Mouse (Mus musculus) lung, adult 2 months (tissue): ENCODE results near the gene Havcr2.
A peak's percentile ranks its signal among the peaks of the same experiment; 100 is the strongest.

Experiments
- CTCF ChIP-seq: fragments of 200-500 bp; IDR thresholded peaks from 2 replicates; pipeline ENCODE4 v1.5.1; 2011; ENCODE audit warnings: mild to moderate bottlenecking, low read length, control low read depth; ENCODE audit not compliant: insufficient read depth
- POLR2A ChIP-seq: fragments of 200-500 bp; IDR thresholded peaks from 2 replicates; pipeline ENCODE4 v1.6.1; 2011; ENCODE audit warnings: low read depth, mild to moderate bottlenecking, control low read depth, low read length, borderline replicate concordance; ENCODE audit errors: extremely low read depth

GRCm38 (mm10) chr11:46431129-46431528, 23.6 kb upstream of the Havcr2 start:
- TF ChIP-seq POLR2A: no peak
- TF ChIP-seq CTCF: peak; percentile 71
